Mouse (Mus musculus): Measurements from ENCODE around the gene Btn1a1.

Gene Btn1a1

GRCm38 (mm10) chr13:23465600-23466109 lies at the start of gene Btn1a1:
Gene Btn1a1 (minus strand): TSS chr13:23465901.
- DNase-seq (ENCODE audit: low read depth): peak; percentile 58

GRCm38 (mm10) chr13:23515281-23515680 lies 49.6 kb upstream of the Btn1a1 start:
- DNase-seq (ENCODE audit: low read depth): no peak

- DNase-seq (ENCODE audit: low read depth): no peak
Measured at GRCm38 (mm10) chr13:23513517-23513916, 47.8 kb upstream of the Btn1a1 start.

- no peak for DNase-seq (ENCODE audit: low read depth)
Measured at GRCm38 (mm10) chr13:23510127-23510526, 44.4 kb upstream of the Btn1a1 start.

GRCm38 (mm10) chr13:23506819-23507515 lies 41.3 kb upstream of the Btn1a1 start:
- no peak for DNase-seq (ENCODE audit: low read depth)

- DNase-seq (ENCODE audit: low read depth): no peak
Measured at GRCm38 (mm10) chr13:23506351-23506750, 40.6 kb upstream of the Btn1a1 start.

GRCm38 (mm10) chr13:23505662-23506345 lies 40.1 kb upstream of the Btn1a1 start:
- no peak for DNase-seq (ENCODE audit: low read depth)

- DNase-seq (ENCODE audit: low read depth): no peak
Measured at GRCm38 (mm10) chr13:23503797-23504196, 38.1 kb upstream of the Btn1a1 start.

GRCm38 (mm10) chr13:23502916-23503315 lies 37.2 kb upstream of the Btn1a1 start:
- DNase-seq (ENCODE audit: low read depth): no peak

GRCm38 (mm10) chr13:23502031-23502567 lies 36.4 kb upstream of the Btn1a1 start:
- DNase-seq (ENCODE audit: low read depth): no peak

- DNase-seq (ENCODE audit: low read depth): no peak
Measured at GRCm38 (mm10) chr13:23501511-23501910, 35.8 kb upstream of the Btn1a1 start.

GRCm38 (mm10) chr13:23500424-23501200 lies 34.9 kb upstream of the Btn1a1 start:
- peak; percentile 79 for DNase-seq (ENCODE audit: low read depth)

- no peak for DNase-seq (ENCODE audit: low read depth)
Measured at GRCm38 (mm10) chr13:23499943-23500342, 34.2 kb upstream of the Btn1a1 start.

- DNase-seq (ENCODE audit: low read depth): no peak
Measured at GRCm38 (mm10) chr13:23498653-23499052, 33.0 kb upstream of the Btn1a1 start.

- no peak for DNase-seq (ENCODE audit: low read depth)
Measured at GRCm38 (mm10) chr13:23497656-23498321, 32.1 kb upstream of the Btn1a1 start.

GRCm38 (mm10) chr13:23495526-23495925 lies 29.8 kb upstream of the Btn1a1 start:
- no peak for DNase-seq (ENCODE audit: low read depth)

GRCm38 (mm10) chr13:23491990-23492389 lies 26.3 kb upstream of the Btn1a1 start:
- no peak for DNase-seq (ENCODE audit: low read depth)

GRCm38 (mm10) chr13:23491263-23491662 lies 25.6 kb upstream of the Btn1a1 start:
- no peak for DNase-seq (ENCODE audit: low read depth)

- DNase-seq (ENCODE audit: low read depth): no peak
Measured at GRCm38 (mm10) chr13:23490863-23491262, 25.2 kb upstream of the Btn1a1 start.

- DNase-seq (ENCODE audit: low read depth): no peak
Measured at GRCm38 (mm10) chr13:23488400-23489322, 23.0 kb upstream of the Btn1a1 start, which contains the start of gene Btn2a2. Gene Btn2a2 (minus strand): TSS chr13:23488857.

GRCm38 (mm10) chr13:23485271-23485670 lies 19.6 kb upstream of the Btn1a1 start:
- no peak for DNase-seq (ENCODE audit: low read depth)
